Mouse (Mus musculus): ENCODE measurements around the gene Bcas3.

Gene Bcas3

GRCm38 (mm10) chr11:85615421-85615820 is 262.5 kb downstream of the Bcas3 start:
- no peak for DNase-seq (ENCODE audit: low read depth)

- DNase-seq (ENCODE audit: low read depth) = no peak
These were observed 268.5 kb downstream of the Bcas3 start for GRCm38 (mm10) chr11:85621486-85621885.

GRCm38 (mm10) chr11:85621994-85622393 is 269.0 kb downstream of the Bcas3 start:
- no peak for DNase-seq (ENCODE audit: low read depth)

- DNase-seq (ENCODE audit: low read depth) = no peak
These were observed 272.2 kb downstream of the Bcas3 start for GRCm38 (mm10) chr11:85625206-85625605.

- no peak for DNase-seq (ENCODE audit: low read depth)
These were observed 273.9 kb downstream of the Bcas3 start for GRCm38 (mm10) chr11:85626846-85627245.

GRCm38 (mm10) chr11:85627405-85627804 is 274.4 kb downstream of the Bcas3 start:
- DNase-seq (ENCODE audit: low read depth) = no peak

GRCm38 (mm10) chr11:85628303-85629063 is 275.5 kb downstream of the Bcas3 start:
- no peak for DNase-seq (ENCODE audit: low read depth)

- no peak for DNase-seq (ENCODE audit: low read depth)
These were observed 279.6 kb downstream of the Bcas3 start for GRCm38 (mm10) chr11:85632568-85632981.

GRCm38 (mm10) chr11:85638696-85639495 is 285.9 kb downstream of the Bcas3 start:
- DNase-seq (ENCODE audit: low read depth) = no peak

GRCm38 (mm10) chr11:85640659-85641058 is 287.7 kb downstream of the Bcas3 start:
- no peak for DNase-seq (ENCODE audit: low read depth)

GRCm38 (mm10) chr11:85641486-85641885 is 288.5 kb downstream of the Bcas3 start:
- DNase-seq (ENCODE audit: low read depth) = no peak

GRCm38 (mm10) chr11:85642591-85642990 is 289.6 kb downstream of the Bcas3 start:
- no peak for DNase-seq (ENCODE audit: low read depth)

- no peak for DNase-seq (ENCODE audit: low read depth)
These were observed 290.1 kb downstream of the Bcas3 start for GRCm38 (mm10) chr11:85643025-85643424.

- no peak for DNase-seq (ENCODE audit: low read depth)
These were observed 290.6 kb downstream of the Bcas3 start for GRCm38 (mm10) chr11:85643479-85644000.

- peak; percentile 55 for DNase-seq (ENCODE audit: low read depth)
These were observed 291.2 kb downstream of the Bcas3 start for GRCm38 (mm10) chr11:85644027-85644747.

GRCm38 (mm10) chr11:85644748-85645060 is 291.7 kb downstream of the Bcas3 start:
- no peak for DNase-seq (ENCODE audit: low read depth)

GRCm38 (mm10) chr11:85645152-85645835 is 292.3 kb downstream of the Bcas3 start:
- no peak for DNase-seq (ENCODE audit: low read depth)

- no peak for DNase-seq (ENCODE audit: low read depth)
These were observed 295.9 kb downstream of the Bcas3 start for GRCm38 (mm10) chr11:85648893-85649292.

GRCm38 (mm10) chr11:85649373-85649772 is 296.4 kb downstream of the Bcas3 start:
- DNase-seq (ENCODE audit: low read depth) = no peak

GRCm38 (mm10) chr11:85657471-85657870 is 304.5 kb downstream of the Bcas3 start:
- no peak for DNase-seq (ENCODE audit: low read depth)

- no peak for DNase-seq (ENCODE audit: low read depth)
These were observed 307.3 kb downstream of the Bcas3 start for GRCm38 (mm10) chr11:85660304-85660703.

GRCm38 (mm10) chr11:85667176-85667575 is 314.2 kb downstream of the Bcas3 start:
- no peak for DNase-seq (ENCODE audit: low read depth)
